Mouse (Mus musculus) MEL (cell line): ENCODE results near the gene Kcna3.

Experiments
- CHD1 ChIP-seq: IDR thresholded peaks from 2 replicates; pipeline ENCODE4 v1.6.1; 2012; ENCODE audit warnings: low read depth, mild to moderate bottlenecking, inconsistent platforms, low read length, improper control_type of control experiment
- MAFK ChIP-seq: IDR thresholded peaks from 2 replicates; pipeline ENCODE4 v1.6.1; 2011; ENCODE audit warnings: low read depth, mild to moderate bottlenecking, low read length, improper control_type of control experiment, borderline replicate concordance
- RAD21 ChIP-seq: IDR thresholded peaks from 2 replicates; pipeline ENCODE4 v1.6.1; 2011; ENCODE audit warnings: mild to moderate bottlenecking, low read depth, low read length, improper control_type of control experiment

GRCm38 (mm10) chr3:107080803-107081202, 44.8 kb downstream of the Kcna3 start:
- TF ChIP-seq CHD1 = no peak
- TF ChIP-seq RAD21 = no peak
- no peak for TF ChIP-seq MAFK
